Mouse (Mus musculus) embryonic facial prominence, embryonic 14.5 days (tissue): ENCODE measurements around the gene Soga1. TPM values are rescaled to one million over a fixed set of nuclear protein-coding genes. Genes with fewer than 3 reads are reported as not detected.

Source experiments
- ATAC-seq: fragments of 200-750 bp; cut with Nextera tagmentation; 2 replicates; pipeline ENCODE4 v1.8.0; 2017; ENCODE audit warnings: low read depth, moderate number of reproducible peaks, moderate TSS enrichment
- DNase-seq: peaks from one replicate; pipeline ENCODE4 v3.0.0-alpha.2; 2015; ENCODE audit warnings: low spot score
- H3K27ac ChIP-seq: fragments of 300-500 bp; sonication (generic); replicated peaks from 2 replicates; pipeline ENCODE4 v1.5.1; 2014; ENCODE audit warnings: low read depth, mild to moderate bottlenecking, low read length, moderate library complexity
- H3K27me3 ChIP-seq: fragments of 300-500 bp; sonication (generic); replicated peaks from 2 replicates; pipeline ENCODE4 v1.6.1; 2014; ENCODE audit warnings: low read length; ENCODE audit not compliant: control insufficient read depth, insufficient read depth
- H3K36me3 ChIP-seq: fragments of 300-500 bp; sonication (generic); 2 replicates; pipeline ENCODE4 v1.6.1; 2014; ENCODE audit warnings: low read length, mixed read lengths; ENCODE audit not compliant: control insufficient read depth, insufficient read depth
- H3K4me1 ChIP-seq: fragments of 300-500 bp; sonication (generic); 2 replicates; pipeline ENCODE4 v1.6.1; 2014; ENCODE audit warnings: antibody characterized with exemption, low read length; ENCODE audit not compliant: control insufficient read depth, insufficient read depth
- H3K4me2 ChIP-seq: fragments of 300-500 bp; sonication (generic); 2 replicates; pipeline ENCODE4 v1.6.1; 2014; ENCODE audit warnings: low read depth, mild to moderate bottlenecking, low read length, moderate library complexity, mixed read lengths
- H3K4me3 ChIP-seq: fragments of 300-500 bp; sonication (generic); 2 replicates; pipeline ENCODE4 v1.5.1; 2014; ENCODE audit warnings: low read depth, mild to moderate bottlenecking, low read length
- H3K9ac ChIP-seq: fragments of 300-500 bp; sonication (generic); 2 replicates; pipeline ENCODE4 v1.6.1; 2014; ENCODE audit warnings: low read depth, mild to moderate bottlenecking, low read length, moderate library complexity, mixed read lengths
- H3K9me3 ChIP-seq: fragments of 300-500 bp; sonication (generic); 2 replicates; pipeline ENCODE4 v1.6.1; 2016; ENCODE audit warnings: low read length; ENCODE audit not compliant: control insufficient read depth
- WGBS: fragments of 180-500 bp; shearing (Covaris S2); extraction: QIAGEN DNeasy Blood & Tissue Kit; methylation state at CpG from one replicate; pipeline ENCODE4 v1.1.7; 2014; 5-methylcytosine and 5-hydroxymethylcytosine counted together
- polyA plus RNA-seq: library from polyadenylated mRNA; unstranded; fragments of >200 nt; fragmentation: Nextera tagmentation; extraction: Ambion mirVana; gene quantifications from 2 replicates; pipeline ENCODE4 v1.2.1, GENCODE M21; 2014

Gene Soga1
- polyA plus RNA-seq, 1 experiment from 2014 or later = 6.3 TPM

- Histone ChIP-seq H3K4me2 (no peak within 1 kb of the TSS), H3K36me3 (no peaks in the 10 kb centered on the region), H3K9ac (no peak within 1 kb of the TSS), H3K27me3 (no peaks in the 10 kb centered on the region), H3K9me3 (no peaks in the 10 kb centered on the region), H3K27ac (no peak within 1 kb of the TSS), H3K4me3 (no peak within 1 kb of the TSS), H3K4me1 (0 out of 2 replicates have a peak, but pooled peaks cover under 1% of the 10 kb centered on the region)
- 78% methylated on average over 8 of the region's 8 CpGs for WGBS
- no peak for DNase-seq
- ATAC-seq = no peak
These were observed 7.7 kb upstream of the Soga1 start, which contains the start of gene Tldc2 for GRCm38 (mm10) chr2:157086796-157087195. Gene Tldc2 (plus strand): TSS chr2:157087055.

DNA sequence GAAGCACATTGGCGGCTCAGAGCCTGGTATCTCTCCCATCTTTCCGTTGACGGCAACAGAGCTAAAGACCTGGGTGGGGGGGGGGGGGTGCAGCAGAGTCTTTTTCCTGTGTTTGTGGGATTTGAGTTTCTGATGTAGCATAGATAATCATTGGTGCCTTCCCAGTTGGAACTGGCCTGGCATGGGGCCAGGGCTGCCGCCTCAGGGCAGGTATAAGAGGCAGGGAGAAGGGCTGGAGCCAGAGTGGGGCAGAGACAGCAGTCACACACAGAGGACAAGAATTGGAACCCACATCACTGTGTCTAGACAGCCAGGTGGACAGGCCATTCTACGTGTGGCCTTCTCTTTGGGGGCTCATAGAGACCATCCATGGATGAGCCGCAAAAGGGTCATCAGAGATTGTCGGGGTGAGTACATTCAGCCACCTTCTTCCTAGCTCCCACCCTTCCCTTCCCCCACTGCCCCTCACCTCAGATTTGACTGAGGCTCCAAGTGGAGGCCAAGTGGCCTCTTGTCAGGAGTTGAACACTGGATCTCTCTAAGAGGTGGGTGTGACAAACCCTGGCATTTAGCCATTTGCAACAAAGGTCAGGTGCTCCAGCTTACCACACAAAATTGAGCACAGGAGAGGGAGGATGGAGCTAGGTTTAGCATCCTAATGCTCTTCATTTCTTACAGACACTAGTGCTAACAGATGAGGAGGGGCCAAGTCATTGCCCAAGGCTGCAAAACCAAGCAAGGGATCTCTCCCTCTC lies 6.0 kb upstream of the Soga1 start:
- H3K4me1 ChIP-seq = peaks cover under 1% of the 10 kb centered on the region; the same call in 1 of the 2 replicates
- H3K4me2 ChIP-seq = no peak overlapping the region
- no peaks in the 10 kb centered on the region for H3K36me3 ChIP-seq
- H3K27me3 ChIP-seq = no peaks in the 10 kb centered on the region
- H3K4me3 ChIP-seq = no peak overlapping the region
- WGBS = 86% methylated on average over 7 of the region's 7 CpGs
- no peak for ATAC-seq
- no peak for DNase-seq
- no peak overlapping the region for H3K27ac ChIP-seq
- H3K9ac ChIP-seq = no peak overlapping the region
- H3K9me3 ChIP-seq = no peaks in the 10 kb centered on the region

GRCm38 (mm10) chr2:157081960-157082359 lies 2.9 kb upstream of the Soga1 start:
- H3K9ac ChIP-seq = no peak overlapping the region
- ATAC-seq (no peak), DNase-seq (no peak)
- no peak overlapping the region for H3K4me3 ChIP-seq
- no peaks in the 10 kb centered on the region for H3K36me3 ChIP-seq
- no peak overlapping the region for H3K4me2 ChIP-seq
- peaks cover 9% of the 10 kb centered on the region; the same call in 1 of the 2 replicates for H3K4me1 ChIP-seq
- no peak overlapping the region for H3K27ac ChIP-seq
- 29% methylated on average over 7 of the region's 7 CpGs for WGBS
- no peaks in the 10 kb centered on the region for H3K27me3 ChIP-seq
- no peaks in the 10 kb centered on the region for H3K9me3 ChIP-seq

GRCm38 (mm10) chr2:157081331-157081730 lies 2.3 kb upstream of the Soga1 start:
- ATAC-seq (no peak), DNase-seq (no peak)
- Histone ChIP-seq H3K4me2 (no peak overlapping the region), H3K27me3 (no peaks in the 10 kb centered on the region), H3K4me3 (no peak overlapping the region), H3K9me3 (no peaks in the 10 kb centered on the region), H3K9ac (no peak overlapping the region), H3K4me1 (peaks cover 15% of the 10 kb centered on the region), H3K36me3 (0 out of 2 replicates have a peak, but pooled peaks cover 4% of the 10 kb centered on the region), H3K27ac (no peak overlapping the region)
- WGBS = 96% methylated on average over 8 of the region's 8 CpGs

GRCm38 (mm10) chr2:157079701-157080180 lies 687 bp upstream of the Soga1 start:
- peaks cover 13% of the 10 kb centered on the region; the same call in 1 of the 2 replicates for H3K36me3 ChIP-seq
- peak overlapping the region; percentile 92 for H3K4me3 ChIP-seq
- no peaks in the 10 kb centered on the region for H3K9me3 ChIP-seq
- ATAC-seq = no peak
- 15% methylated on average over 15 of the region's 16 CpGs for WGBS
- H3K4me1 ChIP-seq = peaks cover 31% of the 10 kb centered on the region
- peak overlapping the region; percentile 92 for H3K27ac ChIP-seq
- H3K4me2 ChIP-seq = peak overlapping the region; percentile 70
- no peak for DNase-seq
- peak overlapping the region; percentile 92 for H3K9ac ChIP-seq
- H3K27me3 ChIP-seq = no peaks in the 10 kb centered on the region

GRCm38 (mm10) chr2:157078059-157078792 lies 828 bp downstream of the Soga1 start:
- peak overlapping the region; percentile 92 for H3K27ac ChIP-seq
- DNase-seq = no peak
- H3K4me3 ChIP-seq = peak overlapping the region; percentile 92
- peak overlapping the region; percentile 70 for H3K4me2 ChIP-seq
- H3K36me3 ChIP-seq = peaks cover 19% of the 10 kb centered on the region; the same call in 1 of the 2 replicates
- 0% methylated on average over 9 of the region's 79 CpGs for WGBS
- peak overlapping the region; percentile 92 for H3K9ac ChIP-seq
- no peaks in the 10 kb centered on the region for H3K27me3 ChIP-seq
- ATAC-seq = peak; percentile 1; the same call in 1 of the 2 replicates
- peaks cover 44% of the 10 kb centered on the region for H3K4me1 ChIP-seq
- no peaks in the 10 kb centered on the region for H3K9me3 ChIP-seq

- H3K9me3 ChIP-seq = no peaks in the 10 kb centered on the region
- H3K4me1 ChIP-seq = peaks cover 49% of the 10 kb centered on the region
- under 1% methylated on average over 15 of the region's 15 CpGs for WGBS
- H3K4me2 ChIP-seq = peak overlapping the region; percentile 70
- peak overlapping the region; percentile 92 for H3K27ac ChIP-seq
- ATAC-seq = no peak
- DNase-seq = peak; percentile 88
- H3K4me3 ChIP-seq = peak overlapping the region; percentile 92
- H3K9ac ChIP-seq = peak overlapping the region; percentile 92
- H3K27me3 ChIP-seq = no peaks in the 10 kb centered on the region
- H3K36me3 ChIP-seq = peaks cover 24% of the 10 kb centered on the region; the same call in 1 of the 2 replicates
These were observed 1.4 kb downstream of the Soga1 start for GRCm38 (mm10) chr2:157077641-157078058.

DNA sequence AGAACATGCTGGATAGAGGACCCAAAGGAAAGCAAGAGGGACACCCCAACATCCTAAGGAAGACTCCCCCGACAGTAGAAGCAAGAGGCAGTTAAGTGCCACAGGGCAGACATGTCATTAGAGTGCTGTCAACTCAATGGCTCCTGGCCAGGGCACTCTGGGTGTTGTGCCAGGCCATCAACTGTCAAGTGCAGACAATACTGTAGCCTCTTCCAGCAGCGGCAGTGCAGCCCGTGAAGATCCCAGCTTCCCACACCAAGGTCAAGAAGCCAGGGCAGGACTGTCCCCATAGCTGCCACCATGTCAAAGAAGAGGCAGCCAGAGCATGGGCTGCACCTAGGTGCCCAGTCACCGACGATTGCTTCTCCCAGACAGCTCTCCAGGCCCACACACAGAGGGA lies 1.9 kb downstream of the Soga1 start:
- Histone ChIP-seq H3K27ac (no peak overlapping the region), H3K9ac (peak overlapping the region; percentile 92), H3K4me1 (peaks cover 54% of the 10 kb centered on the region), H3K4me3 (peak overlapping the region; percentile 92), H3K27me3 (no peaks in the 10 kb centered on the region), H3K4me2 (peak overlapping the region; percentile 70), H3K9me3 (no peaks in the 10 kb centered on the region), H3K36me3 (peaks cover 24% of the 10 kb centered on the region; the same call in 1 of the 2 replicates)
- DNase-seq (no peak), ATAC-seq (no peak)
- 7% methylated on average over 5 of the region's 5 CpGs for WGBS
